Mouse (Mus musculus) brain, adult 2 months (tissue): ENCODE results near the gene Arl6ip4.
A peak's percentile ranks its signal among the peaks of the same experiment; 100 is the strongest.

ENCODE experiments used
- DNase-seq: peaks from one replicate; pipeline ENCODE4 v3.0.0; 2011; ENCODE audit warnings: low read depth, low spot score

Gene Arl6ip4

GRCm38 (mm10) chr5:124115990-124116845 is at the start of gene Arl6ip4:
Arl6ip4 (plus strand) TSS chr5:124116089.
- peak; percentile 88 for DNase-seq

DNA sequence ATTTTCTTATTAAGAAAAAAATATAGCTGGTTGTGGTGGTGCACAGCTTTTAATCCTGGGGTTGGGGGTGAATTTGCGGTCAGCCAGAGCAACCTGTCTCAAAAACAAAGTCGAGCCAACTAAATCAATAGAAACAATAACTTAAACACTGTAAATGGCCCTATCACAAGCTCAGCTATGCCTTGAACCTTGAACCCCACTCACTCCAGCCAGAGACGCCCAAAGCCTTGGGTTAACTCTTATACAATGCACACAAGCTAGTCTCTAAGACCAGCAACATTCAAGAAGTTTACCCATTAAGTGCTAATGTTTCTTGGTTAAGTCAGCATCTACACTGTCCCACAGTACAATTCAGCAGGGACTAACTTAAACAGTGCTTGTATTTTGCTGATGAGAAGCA is 46.2 kb upstream of the Arl6ip4 start:
- DNase-seq = no peak

DNA sequence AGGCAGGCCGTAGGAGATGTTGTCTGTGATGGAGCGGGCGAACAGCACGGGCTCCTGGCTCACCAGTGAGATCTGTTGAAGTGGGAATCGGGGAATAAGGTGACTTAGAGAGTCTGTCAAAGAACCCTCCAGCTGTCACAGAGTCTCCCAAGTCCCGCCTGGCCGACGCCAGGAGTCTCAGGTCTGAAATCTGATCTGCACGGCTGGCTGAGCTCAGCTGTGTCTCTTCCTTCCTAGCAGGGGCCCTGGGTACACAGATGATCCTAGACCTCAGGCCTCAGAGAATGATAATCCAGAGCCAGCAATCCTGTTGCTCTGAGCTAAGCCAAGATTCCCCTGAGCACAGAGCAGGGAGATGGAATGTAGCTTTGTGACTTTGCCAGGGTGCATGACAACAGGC is 42.2 kb upstream of the Arl6ip4 start:
- DNase-seq = no peak

DNA sequence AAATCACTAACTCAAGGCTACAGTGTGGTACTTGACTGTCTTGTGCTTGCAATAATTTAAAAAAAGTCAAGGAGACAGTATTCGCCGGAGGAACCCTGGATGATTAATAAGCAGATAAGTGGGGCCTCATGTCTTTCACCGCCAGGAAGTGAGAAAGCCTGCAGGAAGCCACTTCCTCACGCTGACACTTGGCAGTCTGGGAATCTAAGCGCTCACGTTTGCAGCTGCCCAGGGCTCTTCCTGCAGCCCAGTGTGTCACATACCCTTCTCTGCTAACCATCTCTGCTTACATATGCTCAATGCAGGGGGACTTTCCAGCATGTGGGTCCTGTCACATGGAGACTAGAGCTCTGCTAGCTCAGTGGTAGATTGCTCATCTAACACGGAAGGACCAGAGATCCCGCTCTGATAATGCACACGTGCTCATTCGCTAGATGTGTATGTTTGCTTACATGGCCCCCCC is 41.0 kb upstream of the Arl6ip4 start:
- DNase-seq = no peak

DNA sequence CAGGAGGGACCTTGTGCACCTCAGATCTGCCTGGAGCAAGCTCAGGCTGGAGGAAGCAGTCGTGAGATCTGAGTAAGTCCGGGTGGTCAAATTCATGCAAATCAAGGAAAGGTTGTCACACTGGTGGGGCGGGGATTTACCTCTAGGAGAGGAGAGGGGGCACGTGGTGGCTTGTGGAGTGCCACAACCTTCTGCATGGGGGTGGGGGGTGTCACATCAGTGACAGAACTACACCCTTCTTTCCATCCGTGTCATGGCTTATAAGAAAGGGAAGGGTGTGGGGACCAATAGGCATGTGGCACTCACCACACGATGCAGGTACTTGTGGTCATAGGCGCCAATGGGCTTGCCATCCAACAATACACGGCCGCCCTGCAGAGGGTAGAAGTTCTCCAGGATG is 40.2 kb upstream of the Arl6ip4 start:
- DNase-seq = no peak

- no peak for DNase-seq
These were observed 39.3 kb upstream of the Arl6ip4 start for GRCm38 (mm10) chr5:124076559-124076958.

- no peak for DNase-seq
These were observed 38.6 kb upstream of the Arl6ip4 start for GRCm38 (mm10) chr5:124077241-124077640.

GRCm38 (mm10) chr5:124077856-124078460 is 37.9 kb upstream of the Arl6ip4 start:
- DNase-seq = no peak

DNA sequence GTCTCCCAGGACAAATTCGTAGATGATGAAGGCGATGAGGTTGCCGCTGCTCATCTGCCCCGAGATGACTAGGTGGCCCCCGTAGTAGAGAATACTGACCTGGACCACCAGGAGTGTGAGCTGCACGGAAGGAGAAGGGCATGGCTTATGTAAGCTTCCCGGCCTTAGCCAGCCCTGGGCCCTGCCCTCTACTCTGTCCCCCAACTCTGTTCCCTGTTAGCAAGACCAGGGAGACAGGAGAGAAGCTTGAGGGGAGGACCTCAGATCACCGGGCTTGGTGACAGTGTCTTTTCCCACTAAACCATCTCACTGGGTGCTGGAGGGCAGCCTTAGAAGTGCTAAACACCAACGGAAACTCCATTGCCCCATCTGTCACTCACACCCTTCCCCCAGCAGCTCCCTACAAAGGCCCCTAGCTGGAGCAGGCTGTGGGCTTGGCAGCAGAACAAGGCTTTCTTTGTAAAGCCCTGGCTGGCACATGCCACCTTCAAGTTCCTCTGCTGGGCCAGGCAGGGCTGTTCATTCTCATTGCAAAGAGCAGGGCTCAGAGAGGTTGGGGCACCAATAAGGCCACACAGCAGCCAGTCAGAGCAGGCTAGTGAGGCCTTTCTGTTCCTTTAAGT is 37.0 kb upstream of the Arl6ip4 start:
- DNase-seq = peak; percentile 93

- no peak for DNase-seq
These were observed 36.0 kb upstream of the Arl6ip4 start for GRCm38 (mm10) chr5:124079880-124080279.

GRCm38 (mm10) chr5:124082447-124082846 is 33.4 kb upstream of the Arl6ip4 start:
- DNase-seq = no peak

DNA sequence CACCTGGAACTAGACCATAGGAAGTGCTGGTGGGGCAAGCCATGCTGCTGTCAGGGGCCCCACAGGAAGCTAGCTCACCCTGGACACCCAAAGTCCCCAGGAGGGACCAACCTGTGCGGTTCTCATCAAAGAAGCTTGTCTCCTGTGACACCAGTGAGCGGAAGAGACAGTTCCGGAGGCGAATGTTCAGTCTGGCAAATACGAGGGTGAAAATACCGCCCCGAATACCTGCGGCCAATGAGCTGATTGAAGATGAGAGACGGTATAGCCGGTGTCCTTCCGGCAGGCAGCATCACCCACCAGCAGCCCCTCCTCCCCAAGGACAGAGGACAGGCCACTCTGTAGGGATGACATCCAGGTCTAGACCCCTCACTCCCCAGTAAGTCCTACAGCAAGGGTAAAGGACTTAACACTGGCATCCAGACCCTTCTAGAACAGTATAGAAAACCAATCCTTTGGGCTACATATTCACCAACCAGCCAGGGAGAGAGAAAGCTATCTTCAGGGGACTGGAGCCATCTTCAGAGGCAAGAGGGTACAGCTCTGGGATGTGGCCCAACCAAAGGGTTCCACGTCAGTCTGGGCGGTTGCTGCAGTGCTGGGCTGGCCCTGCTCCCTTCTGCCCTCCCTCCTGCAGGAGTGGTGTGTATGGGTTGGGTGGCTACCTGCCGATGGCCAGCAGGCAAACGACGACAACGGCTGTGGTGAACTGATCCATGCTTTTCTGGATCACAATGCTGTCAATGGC is 32.8 kb upstream of the Arl6ip4 start:
- DNase-seq = no peak

- peak; percentile 67 for DNase-seq
These were observed 31.9 kb upstream of the Arl6ip4 start for GRCm38 (mm10) chr5:124083850-124084587.

DNA sequence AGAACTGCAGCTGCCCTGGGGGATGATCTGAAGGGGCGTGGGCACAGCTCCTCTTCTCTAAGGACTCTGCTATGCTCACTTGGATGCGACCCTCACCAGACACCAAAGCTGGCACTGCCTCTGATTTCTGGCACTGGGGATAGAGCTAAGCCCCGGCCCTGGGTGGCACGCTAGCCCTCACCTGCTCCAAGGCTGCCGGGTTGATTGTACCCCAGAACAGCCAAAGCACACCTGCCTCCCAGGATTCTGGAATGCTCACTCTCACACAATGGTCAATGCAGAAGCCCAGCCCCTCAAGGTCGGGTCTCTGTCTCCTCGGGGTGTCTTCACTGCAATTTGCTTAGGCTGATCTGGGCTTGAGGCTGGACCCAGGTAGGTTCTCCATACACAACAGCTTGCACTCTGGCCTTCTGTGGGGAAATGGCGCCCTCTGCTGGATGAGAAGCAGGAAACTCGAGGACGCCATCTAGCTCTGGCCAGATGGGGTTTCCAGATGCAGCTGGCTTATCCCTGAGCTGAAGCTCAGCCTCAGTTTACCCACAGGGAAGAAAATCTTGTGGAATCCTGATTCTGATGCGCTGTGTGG is 31.2 kb upstream of the Arl6ip4 start:
- peak; percentile 93 for DNase-seq

- DNase-seq = peak; percentile 82
These were observed 30.4 kb upstream of the Arl6ip4 start for GRCm38 (mm10) chr5:124085513-124085912.

- no peak for DNase-seq
These were observed 29.0 kb upstream of the Arl6ip4 start for GRCm38 (mm10) chr5:124086876-124087275.

DNA sequence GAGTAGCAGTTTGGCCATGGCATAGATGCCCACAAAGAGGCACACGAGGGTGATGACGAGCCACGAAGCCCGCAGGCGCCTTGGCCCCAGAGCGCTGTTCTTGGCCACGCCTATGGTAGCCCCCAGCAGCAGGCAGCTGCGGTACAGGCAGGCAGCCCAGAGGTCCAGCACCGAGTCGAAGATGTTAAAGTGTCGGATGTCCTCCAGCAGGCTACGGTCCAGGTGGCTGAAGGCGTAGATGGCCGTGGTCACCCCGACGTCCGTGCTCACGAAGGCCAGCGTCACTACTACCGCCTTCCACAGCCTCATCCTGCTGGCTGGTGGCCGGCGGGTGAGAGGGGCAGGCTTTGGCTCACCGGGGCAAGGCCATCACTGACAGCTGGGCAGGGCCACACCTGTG is 26.0 kb upstream of the Arl6ip4 start:
- no peak for DNase-seq

DNA sequence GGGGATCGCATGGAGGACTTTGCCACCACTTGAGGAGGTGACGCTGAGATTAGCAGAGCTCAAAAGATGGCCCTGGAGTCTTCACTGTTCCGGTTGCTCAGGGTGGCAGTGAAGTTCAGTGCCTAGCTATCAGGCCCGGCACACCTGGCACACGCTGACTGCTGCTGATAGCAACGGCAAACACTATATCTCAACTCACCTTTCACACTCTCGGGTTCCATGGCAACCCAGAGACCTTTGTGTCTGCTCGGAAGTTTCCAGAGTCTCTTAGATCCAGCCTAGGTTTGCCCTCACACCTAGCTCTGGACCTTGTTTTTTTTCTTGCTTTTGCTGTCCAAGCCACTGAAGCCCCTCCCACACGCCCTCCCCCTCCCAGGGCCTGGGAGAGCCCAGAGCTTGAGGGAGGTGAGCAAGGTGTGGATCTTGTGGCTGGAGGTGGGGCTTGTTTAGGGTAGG is 23.9 kb upstream of the Arl6ip4 start:
- no peak for DNase-seq

DNA sequence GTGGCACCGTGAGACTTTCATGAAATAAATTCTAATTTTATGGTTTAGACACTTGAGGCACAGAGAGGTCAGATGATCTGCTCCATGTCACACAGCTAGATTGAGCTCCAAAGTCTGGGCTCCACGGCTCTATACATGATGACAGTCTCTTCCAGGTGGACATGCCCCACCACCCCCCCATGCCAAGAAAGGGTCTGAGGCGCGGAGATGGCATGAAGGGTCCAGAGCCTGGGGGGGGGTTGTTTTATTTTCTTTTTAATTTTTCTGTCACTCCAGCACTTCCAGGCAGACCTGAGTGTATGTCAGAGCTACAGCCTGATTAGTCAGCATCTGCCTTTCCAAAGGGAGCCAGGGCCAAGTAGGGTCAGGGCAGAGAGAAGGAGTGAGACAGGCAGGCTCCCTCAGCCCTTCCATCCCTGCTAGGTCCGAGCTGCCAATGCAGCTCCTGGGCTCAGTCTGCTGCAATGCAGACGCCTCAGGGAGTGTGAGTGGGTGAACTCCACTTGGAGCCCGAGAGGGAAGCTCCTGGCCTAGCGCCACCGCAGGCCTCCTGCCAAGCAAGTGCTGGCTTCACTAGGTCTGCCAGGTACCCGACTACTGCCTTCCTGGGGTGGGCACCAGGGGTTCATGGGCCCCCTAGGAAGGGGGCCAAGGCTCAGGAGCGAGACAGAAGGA is 22.6 kb upstream of the Arl6ip4 start:
- DNase-seq = peak; percentile 90
